Mouse (Mus musculus) lung, adult 2 months (tissue): ENCODE measurements at regions not wholly inside any gene's neighbourhood (a gene's known extent, or its start where the extent isn't known, plus 50 kb on each side); places are given as distances from the start of the nearest gene placed in this dataset.

ENCODE experiments used
- CTCF ChIP-seq: fragments of 200-500 bp; IDR thresholded peaks from 2 replicates; pipeline ENCODE4 v1.5.1; 2011; ENCODE audit warnings: mild to moderate bottlenecking, low read length, control low read depth; ENCODE audit not compliant: insufficient read depth
- POLR2A ChIP-seq: fragments of 200-500 bp; IDR thresholded peaks from 2 replicates; pipeline ENCODE4 v1.6.1; 2011; ENCODE audit warnings: low read depth, mild to moderate bottlenecking, control low read depth, low read length, borderline replicate concordance; ENCODE audit errors: extremely low read depth

DNA sequence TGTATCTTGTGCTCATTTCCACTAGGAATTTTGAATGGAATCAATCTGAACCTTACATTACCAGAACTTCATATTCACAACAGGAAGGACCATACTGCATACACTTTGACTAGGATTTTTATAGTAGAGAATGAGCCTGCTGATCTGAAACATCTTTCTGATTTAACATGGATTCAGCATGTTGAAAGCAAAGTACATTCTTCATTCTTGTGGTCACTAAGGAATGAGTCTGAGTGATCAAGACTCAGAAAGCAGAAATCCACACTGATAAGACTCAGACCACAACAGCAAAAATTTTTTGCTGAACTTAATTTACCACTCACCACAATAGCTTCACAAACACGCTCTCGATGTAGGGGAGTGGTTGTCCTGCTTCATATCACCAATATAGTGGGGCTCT is 309.2 kb upstream of the Nectin3 start:
- TF ChIP-seq CTCF (no peak), POLR2A (no peak)
